18 mouse cellular contexts compared by ENCODE assay signal in the genomic region with DNA sequence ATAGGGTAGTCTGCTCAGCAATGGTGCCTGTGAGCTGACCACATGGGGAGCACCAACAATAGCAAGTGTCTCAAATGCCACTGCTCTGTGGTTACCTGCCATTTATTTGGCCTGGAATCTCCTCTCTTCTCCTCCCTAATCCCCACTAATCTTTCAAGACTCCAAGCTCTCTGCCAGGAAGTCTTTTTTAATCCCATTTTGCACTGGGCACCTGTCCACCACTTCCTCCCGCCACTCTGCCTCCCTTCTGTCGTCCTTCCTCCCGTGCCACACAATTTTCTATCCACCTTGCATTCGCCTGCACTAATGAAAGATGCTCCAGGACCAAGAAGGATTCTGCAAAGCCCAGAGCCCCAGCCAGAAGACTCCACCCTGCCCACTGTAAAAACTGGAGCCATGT.
A peak's percentile ranks its signal among the peaks of the same experiment; 100 is the strongest.
DNase-seq lines count a peak whose midpoint lies in the region; ATAC-seq and TF ChIP-seq lines count a peak whose summit lies in the region.
"Had no signal": no experiment of that assay in that cellular context is flagged by ENCODE, and none has a peak within 500 bp of the region (broad histone marks: within the 10 kb centered on the region; RNA-seq: fewer than 3 reads in every experiment).

No protein-coding gene starts in this region.

- whole genome bisulfite sequencing in liver, postnatal 0 days (ENCODE audit: insufficient replicate concordance), result 57% methylated on average over 4 of the region's 4 CpGs
- 62% methylated on average over 4 of the region's 4 CpGs for WGBS in liver, embryonic 11.5 days
- WGBS in cerebellum, adult 2 months, result 11% methylated on average over 4 of the region's 4 CpGs
- WGBS in lung, adult 2 months, result 62% methylated on average over 4 of the region's 4 CpGs

- H3K36me3 ChIP-seq in liver, postnatal 0 days (replicated peaks; ENCODE audit: insufficient read depth, low read length), result no peaks in the 10 kb centered on the region
- no peaks in the 10 kb centered on the region for H3K36me3 ChIP-seq in liver, embryonic 11.5 days (ENCODE audit: control insufficient read depth, insufficient read depth, low read length)
- H3K36me3 ChIP-seq: embryonic facial prominence, embryonic 13.5 days; G1E had no signal

- H3K9me3 ChIP-seq in liver, postnatal 0 days (ENCODE audit: low read length), result no peaks in the 10 kb centered on the region
- H3K9me3 ChIP-seq in liver, embryonic 11.5 days (ENCODE audit: control insufficient read depth, low read length), result no peaks in the 10 kb centered on the region
- H3K9me3 ChIP-seq: embryonic facial prominence, embryonic 13.5 days had no signal

- H3K27ac ChIP-seq in liver, postnatal 0 days (ENCODE audit: low read depth), result no peak overlapping the region
- no peak overlapping the region for H3K27ac ChIP-seq in liver, embryonic 11.5 days (ENCODE audit: low read depth, low read length)
- H3K27ac ChIP-seq in cerebellum, adult 2 months (ENCODE audit: insufficient read depth, low read length), result no peak overlapping the region
- H3K27ac ChIP-seq: embryonic facial prominence, embryonic 13.5 days had no signal

- TF ChIP-seq CTCF in liver, postnatal 0 days (IDR thresholded peaks at IDR 0.05; ENCODE audit: low read depth), result no peak
- no peak for TF ChIP-seq CTCF in cerebellum, adult 2 months (IDR thresholded peaks at IDR 0.05; ENCODE audit: borderline replicate concordance, insufficient read depth, low read depth, low read length)
- no peak for TF ChIP-seq CTCF in lung, adult 2 months (IDR thresholded peaks at IDR 0.05; ENCODE audit: insufficient read depth, low read length)

- no peak for ATAC-seq in liver, postnatal 0 days
- ATAC-seq in liver, embryonic 11.5 days (replicated peaks; ENCODE audit: low FRiP score), result no peak
- ATAC-seq: forebrain, embryonic 14.5 days had no signal

- no peak for TF ChIP-seq EP300 in liver, postnatal 0 days (IDR thresholded peaks at IDR 0.05; ENCODE audit: low read depth)

- H3K4me2 ChIP-seq in liver, postnatal 0 days (ENCODE audit: low read depth, low read length), result no peak overlapping the region
- H3K4me2 ChIP-seq in liver, embryonic 11.5 days, result no peak overlapping the region
- H3K4me2 ChIP-seq: embryonic facial prominence, embryonic 13.5 days had no signal

- peaks cover 5% of the 10 kb centered on the region; the same call in 1 of the 2 replicates for H3K4me1 ChIP-seq in liver, postnatal 0 days (ENCODE audit: insufficient read depth)
- H3K4me1 ChIP-seq in liver, embryonic 11.5 days (replicated peaks; ENCODE audit: control insufficient read depth, insufficient read depth, low read length), result no peaks in the 10 kb centered on the region
- H3K4me1 ChIP-seq in cerebellum, adult 2 months (ENCODE audit: control insufficient read depth, insufficient read depth, low read length), result no peaks in the 10 kb centered on the region; the same call in 1 of the 2 replicates
- H3K4me1 ChIP-seq in lung, adult 2 months (ENCODE audit: control insufficient read depth, insufficient read depth, low read length), result no peaks in the 10 kb centered on the region
- H3K4me1 ChIP-seq: embryonic facial prominence, embryonic 13.5 days had no signal

- H3K9ac ChIP-seq in liver, postnatal 0 days (replicated peaks), result no peak overlapping the region
- H3K9ac ChIP-seq in liver, embryonic 11.5 days (ENCODE audit: low read depth, low read length), result no peak overlapping the region
- H3K9ac ChIP-seq: embryonic facial prominence, embryonic 13.5 days had no signal

- DNase-seq in frontal cortex, postnatal 10 days (ENCODE audit: low spot score in 2 of 2), result peak; percentile 1
- DNase-seq in frontal cortex, postnatal 25 days (ENCODE audit: low spot score in 2 of 2), result no peak
- DNase-seq in liver, postnatal 0 days, result peak; percentile 5
- DNase-seq in liver, embryonic 11.5 days (ENCODE audit: low spot score), result no peak
- peak; percentile 52 to 70 for DNase-seq in cerebellum, adult 2 months
- DNase-seq in cerebellum, postnatal 36 days, result peak; percentile 56 to 59
- no peak for DNase-seq in lung, adult 2 months
- DNase-seq: adrenal gland, postnatal 25 days; gastrocnemius, postnatal 25 days; kidney, postnatal 25 days; liver; lung, adult 18-20 months; lung, postnatal 36 days; right cerebral cortex, postnatal 4 days; thymus, postnatal 36 days had no signal

- no peaks in the 10 kb centered on the region for H3K27me3 ChIP-seq in liver, postnatal 0 days (ENCODE audit: insufficient read depth, low read length)
- H3K27me3 ChIP-seq in liver, embryonic 11.5 days (replicated peaks; ENCODE audit: control insufficient read depth, insufficient read depth, low read length), result no peaks in the 10 kb centered on the region
- no peaks in the 10 kb centered on the region for H3K27me3 ChIP-seq in cerebellum, adult 2 months (ENCODE audit: control insufficient read depth, insufficient read depth, low read length)
- H3K27me3 ChIP-seq: embryonic facial prominence, embryonic 13.5 days had no signal

- TF ChIP-seq POLR2A in cerebellum, adult 2 months (IDR thresholded peaks at IDR 0.05; ENCODE audit: borderline replicate concordance, insufficient read depth, low read length), result no peak
- TF ChIP-seq POLR2A in lung, adult 2 months (IDR thresholded peaks at IDR 0.05; ENCODE audit: borderline replicate concordance, extremely low read depth, low read depth, low read length), result no peak

- H3K4me3 ChIP-seq in liver, postnatal 0 days (ENCODE audit: low read depth, low read length), result no peak overlapping the region
- H3K4me3 ChIP-seq in liver, embryonic 11.5 days (ENCODE audit: low read depth, low read length), result no peak overlapping the region
- H3K4me3 ChIP-seq in cerebellum, adult 2 months (replicated peaks; ENCODE audit: insufficient read depth, low read depth, low read length), result no peak overlapping the region
- H3K4me3 ChIP-seq in lung, adult 2 months (replicated peaks; ENCODE audit: extremely low read depth, low read depth, low read length), result no peak overlapping the region
- H3K4me3 ChIP-seq: embryonic facial prominence, embryonic 13.5 days had no signal

Comparison
In these comparisons a context has a peak if more than half of its experiments do, and no peak if none do; other contexts are left out.
1. DNase-seq: peak in frontal cortex, postnatal 10 days (2 of 2), liver, postnatal 0 days (single experiment), cerebellum, adult 2 months (2 of 2) and cerebellum, postnatal 36 days (2 of 2); none in frontal cortex, postnatal 25 days (0 of 2), liver, embryonic 11.5 days (single experiment) and lung, adult 2 months (single experiment).